Mouse (Mus musculus) kidney, adult 2 months (tissue): ENCODE data around the gene Mat2a.
"Not testable (repeated sequence)": the region's sequence is repeated elsewhere in the genome, so short reads cannot be mapped to it uniquely, and the experiment has no call there.

Experiments
- CTCF ChIP-seq: fragments of 200-500 bp; conservative IDR thresholded peaks from 2 replicates; pipeline ENCODE4 v1.5.1; 2011; ENCODE audit warnings: low read depth, mild to moderate bottlenecking, control low read depth, low read length, moderate library complexity, mixed read lengths; ENCODE audit not compliant: insufficient read depth, insufficient read length
- POLR2A ChIP-seq: fragments of 200-500 bp; IDR thresholded peaks from one replicate; pipeline ENCODE4 v1.6.1; 2011; ENCODE audit warnings: low read depth, low read length, control low read depth

GRCm38 (mm10) chr6:72478691-72479090 is 39.3 kb upstream of the Mat2a start:
- not testable (repeated sequence) for TF ChIP-seq POLR2A, CTCF
